Mouse (Mus musculus) hindbrain, embryonic 12.5 days (tissue): ENCODE measurements around the gene Emilin1. TPM values are rescaled to one million over a fixed set of nuclear protein-coding genes. Genes with fewer than 3 reads are reported as not detected.

Source experiments
- ATAC-seq: fragments of 200-750 bp; cut with Nextera tagmentation; 2 replicates; pipeline ENCODE4 v1.8.0; 2017; ENCODE audit warnings: moderate TSS enrichment; ENCODE audit not compliant: low FRiP score
- H3K27ac ChIP-seq: fragments of 300-500 bp; sonication (generic); 2 replicates; pipeline ENCODE4 v1.5.1; 2016; ENCODE audit warnings: mild to moderate bottlenecking
- H3K27me3 ChIP-seq: fragments of 300-500 bp; sonication (generic); 2 replicates; pipeline ENCODE4 v1.6.1; 2016; ENCODE audit warnings: mild to moderate bottlenecking
- H3K36me3 ChIP-seq: fragments of 300-500 bp; sonication (generic); 2 replicates; pipeline ENCODE4 v1.6.1; 2016; ENCODE audit warnings: mild to moderate bottlenecking
- H3K4me1 ChIP-seq: fragments of 300-500 bp; sonication (generic); 2 replicates; pipeline ENCODE4 v1.6.1; 2016
- H3K4me2 ChIP-seq: fragments of 300-500 bp; sonication (generic); replicated peaks from 2 replicates; pipeline ENCODE4 v1.6.1; 2016; ENCODE audit warnings: mild to moderate bottlenecking
- H3K4me3 ChIP-seq: fragments of 300-500 bp; sonication (generic); 2 replicates; pipeline ENCODE4 v1.5.1; 2016; ENCODE audit warnings: mild to moderate bottlenecking
- H3K9ac ChIP-seq: fragments of 300-500 bp; sonication (generic); 2 replicates; pipeline ENCODE4 v1.6.1; 2016; ENCODE audit warnings: mild to moderate bottlenecking, moderate library complexity
- H3K9me3 ChIP-seq: fragments of 300-500 bp; sonication (generic); replicated peaks from 2 replicates; pipeline ENCODE4 v1.6.1; 2016; ENCODE audit warnings: mild to moderate bottlenecking
- WGBS: fragments of 180-500 bp; shearing (Covaris S2); methylation state at CpG from one replicate; pipeline ENCODE4 v1.1.7; 2016; 5-methylcytosine and 5-hydroxymethylcytosine counted together
- polyA plus RNA-seq: library from polyadenylated mRNA; unstranded; fragments of >200 nt; fragmentation: Nextera tagmentation; extraction: Ambion mirVana; gene quantifications from 2 replicates; pipeline ENCODE4 v1.2.1, GENCODE M21; 2016

Emilin1 gene
- polyA plus RNA-seq, 1 experiment from 2014 or later: 121 TPM

GRCm38 (mm10) chr5:30909300-30909659 is 3.9 kb upstream of the Emilin1 start:
- Histone ChIP-seq H3K9ac (no peak overlapping the region), H3K27me3 (no peaks in the 10 kb centered on the region), H3K4me1 (peaks cover 54% of the 10 kb centered on the region), H3K9me3 (no peaks in the 10 kb centered on the region), H3K36me3 (peaks cover 20% of the 10 kb centered on the region), H3K27ac (peak overlapping the region; percentile 88), H3K4me3 (no peak overlapping the region), H3K4me2 (no peak overlapping the region; the same call in 1 of the 2 replicates)
- 60% methylated on average over 7 of the region's 7 CpGs for WGBS
- no peak for ATAC-seq

GRCm38 (mm10) chr5:30909863-30910262 is 3.3 kb upstream of the Emilin1 start:
- peaks cover 55% of the 10 kb centered on the region for H3K4me1 ChIP-seq
- 87% methylated on average over 7 of the region's 7 CpGs for WGBS
- no peak for ATAC-seq

GRCm38 (mm10) chr5:30910481-30910880 is 2.7 kb upstream of the Emilin1 start:
- no peak for ATAC-seq
- no peak overlapping the region for H3K9ac ChIP-seq
- no peak overlapping the region for H3K4me3 ChIP-seq
- H3K9me3 ChIP-seq: no peaks in the 10 kb centered on the region
- H3K27me3 ChIP-seq: no peaks in the 10 kb centered on the region
- peaks cover 55% of the 10 kb centered on the region for H3K4me1 ChIP-seq
- peak overlapping the region; percentile 2; the same call in 1 of the 2 replicates for H3K27ac ChIP-seq
- H3K36me3 ChIP-seq: peaks cover 8% of the 10 kb centered on the region
- no peak overlapping the region for H3K4me2 ChIP-seq

More at GRCm38 (mm10) chr5:30909863-30910262, 3.3 kb upstream of the Emilin1 start:
- Histone ChIP-seq H3K27ac (no peak overlapping the region), H3K4me3 (no peak overlapping the region), H3K9ac (no peak overlapping the region), H3K4me2 (no peak overlapping the region), H3K9me3 (no peaks in the 10 kb centered on the region), H3K27me3 (no peaks in the 10 kb centered on the region), H3K36me3 (peaks cover 14% of the 10 kb centered on the region)

- Histone ChIP-seq H3K27ac (peak overlapping the region; percentile 86), H3K27me3 (no peaks in the 10 kb centered on the region), H3K9me3 (no peaks in the 10 kb centered on the region), H3K4me1 (peaks cover 46% of the 10 kb centered on the region), H3K36me3 (no peaks in the 10 kb centered on the region), H3K4me2 (no peak overlapping the region), H3K9ac (no peak overlapping the region), H3K4me3 (no peak overlapping the region)
- 66% methylated on average over 5 of the region's 5 CpGs for WGBS
- no peak for ATAC-seq
Measured at GRCm38 (mm10) chr5:30912156-30912555, 1.0 kb upstream of the Emilin1 start.

GRCm38 (mm10) chr5:30914101-30914635 is 966 bp downstream of the Emilin1 start:
- Histone ChIP-seq H3K4me3 (peak overlapping the region; percentile 31), H3K4me2 (peak overlapping the region; percentile 46), H3K4me1 (peaks cover 37% of the 10 kb centered on the region), H3K9me3 (no peaks in the 10 kb centered on the region), H3K27me3 (no peaks in the 10 kb centered on the region), H3K36me3 (peaks cover 5% of the 10 kb centered on the region; the same call in 1 of the 2 replicates), H3K27ac (peak overlapping the region; percentile 86), H3K9ac (peak overlapping the region; percentile 55)
- no peak for ATAC-seq
- 56% methylated on average over 7 of the region's 7 CpGs for WGBS

- Histone ChIP-seq H3K27me3 (no peaks in the 10 kb centered on the region), H3K9me3 (no peaks in the 10 kb centered on the region), H3K4me2 (peak overlapping the region; percentile 46), H3K4me3 (peak overlapping the region; percentile 31), H3K27ac (peak overlapping the region; percentile 86), H3K4me1 (peaks cover 37% of the 10 kb centered on the region), H3K36me3 (peaks cover 5% of the 10 kb centered on the region; the same call in 1 of the 2 replicates), H3K9ac (peak overlapping the region; percentile 55)
- ATAC-seq: no peak
- WGBS: 68% methylated on average over 6 of the region's 6 CpGs
Measured at GRCm38 (mm10) chr5:30914849-30915248, 1.6 kb downstream of the Emilin1 start.

GRCm38 (mm10) chr5:30915456-30915855 is 2.3 kb downstream of the Emilin1 start:
- WGBS: 62% methylated on average over 9 of the region's 9 CpGs
- Histone ChIP-seq H3K27ac (peak overlapping the region; percentile 86), H3K9ac (peak overlapping the region; percentile 55), H3K4me3 (peak overlapping the region; percentile 31), H3K36me3 (peaks cover 5% of the 10 kb centered on the region; the same call in 1 of the 2 replicates), H3K4me2 (peak overlapping the region; percentile 46), H3K4me1 (peaks cover 39% of the 10 kb centered on the region), H3K9me3 (no peaks in the 10 kb centered on the region), H3K27me3 (no peaks in the 10 kb centered on the region)
- ATAC-seq: peak; percentile 39

GRCm38 (mm10) chr5:30915974-30916433 is 2.8 kb downstream of the Emilin1 start:
- Histone ChIP-seq H3K36me3 (peaks cover 5% of the 10 kb centered on the region; the same call in 1 of the 2 replicates), H3K9ac (no peak overlapping the region), H3K9me3 (no peaks in the 10 kb centered on the region), H3K4me3 (peak overlapping the region; percentile 31), H3K27me3 (no peaks in the 10 kb centered on the region), H3K27ac (no peak overlapping the region), H3K4me2 (peak overlapping the region; percentile 46), H3K4me1 (peaks cover 45% of the 10 kb centered on the region)
- peak; percentile 82 for ATAC-seq
- 9% methylated on average over 7 of the region's 7 CpGs for WGBS

- no peak overlapping the region for H3K4me2 ChIP-seq
- H3K9ac ChIP-seq: no peak overlapping the region
- 91% methylated on average over 9 of the region's 9 CpGs for WGBS
- no peak overlapping the region for H3K27ac ChIP-seq
- no peak for ATAC-seq
- no peak overlapping the region for H3K4me3 ChIP-seq
- no peaks in the 10 kb centered on the region for H3K27me3 ChIP-seq
- H3K4me1 ChIP-seq: peaks cover 51% of the 10 kb centered on the region
- H3K36me3 ChIP-seq: peaks cover 5% of the 10 kb centered on the region; the same call in 1 of the 2 replicates
- no peaks in the 10 kb centered on the region for H3K9me3 ChIP-seq
Measured at GRCm38 (mm10) chr5:30916841-30917240, 3.6 kb downstream of the Emilin1 start.

GRCm38 (mm10) chr5:30917348-30917747 is 4.1 kb downstream of the Emilin1 start:
- Histone ChIP-seq H3K27ac (no peak overlapping the region), H3K4me1 (peaks cover 52% of the 10 kb centered on the region), H3K4me3 (no peak overlapping the region), H3K27me3 (no peaks in the 10 kb centered on the region), H3K36me3 (peaks cover 5% of the 10 kb centered on the region; the same call in 1 of the 2 replicates), H3K9me3 (no peaks in the 10 kb centered on the region), H3K9ac (no peak overlapping the region), H3K4me2 (no peak overlapping the region)
- WGBS: 86% methylated on average over 11 of the region's 11 CpGs
- no peak for ATAC-seq

- Histone ChIP-seq H3K27me3 (peaks cover 5% of the 10 kb centered on the region; the same call in 1 of the 2 replicates), H3K36me3 (peaks cover 5% of the 10 kb centered on the region; the same call in 1 of the 2 replicates), H3K4me3 (no peak overlapping the region), H3K9ac (no peak overlapping the region), H3K4me1 (peaks cover 52% of the 10 kb centered on the region), H3K9me3 (no peaks in the 10 kb centered on the region), H3K27ac (no peak overlapping the region), H3K4me2 (no peak overlapping the region)
- no peak for ATAC-seq
- WGBS: 87% methylated on average over 31 of the region's 31 CpGs
Measured at GRCm38 (mm10) chr5:30917891-30918670, 4.9 kb downstream of the Emilin1 start.

GRCm38 (mm10) chr5:30918691-30919090 is 5.5 kb downstream of the Emilin1 start:
- no peak overlapping the region for H3K4me2 ChIP-seq
- H3K27me3 ChIP-seq: peaks cover 5% of the 10 kb centered on the region; the same call in 1 of the 2 replicates
- 69% methylated on average over 8 of the region's 8 CpGs for WGBS
- H3K9ac ChIP-seq: no peak overlapping the region
- peaks cover 47% of the 10 kb centered on the region for H3K4me1 ChIP-seq
- peaks cover 5% of the 10 kb centered on the region; the same call in 1 of the 2 replicates for H3K36me3 ChIP-seq
- ATAC-seq: no peak
- no peak overlapping the region for H3K4me3 ChIP-seq
- H3K27ac ChIP-seq: no peak overlapping the region
- H3K9me3 ChIP-seq: no peaks in the 10 kb centered on the region
